Mouse (Mus musculus): ENCODE measurements around the gene Cyb5r3. TPM values are rescaled to one million over a fixed set of nuclear protein-coding genes. Genes with fewer than 3 reads are reported as not detected.
"Not testable (repeated sequence)": the region's sequence is repeated elsewhere in the genome, so short reads cannot be mapped to it uniquely, and the experiment has no call there.

Gene Cyb5r3
- total RNA-seq, 1 experiment from 2014 or later: 393 TPM

- DNase-seq: no peak
These were observed 21.7 kb downstream of the Cyb5r3 start for GRCm38 (mm10) chr15:83150694-83151093.

- DNase-seq: no peak
These were observed 22.3 kb downstream of the Cyb5r3 start for GRCm38 (mm10) chr15:83150073-83150442.

GRCm38 (mm10) chr15:83149196-83150072, 23.0 kb downstream of the Cyb5r3 start, which contains the start of gene Poldip3:
Gene Poldip3 (minus strand): TSS chr15:83149384.
- DNase-seq: peak; percentile 96

GRCm38 (mm10) chr15:83148801-83149195, 23.6 kb downstream of the Cyb5r3 start:
- DNase-seq: peak; percentile 73

- DNase-seq: no peak
These were observed 24.0 kb downstream of the Cyb5r3 start for GRCm38 (mm10) chr15:83148395-83148794.

GRCm38 (mm10) chr15:83145541-83145940, 26.9 kb downstream of the Cyb5r3 start:
- no peak for DNase-seq

- no peak for DNase-seq
These were observed 29.5 kb downstream of the Cyb5r3 start for GRCm38 (mm10) chr15:83142861-83143260.

GRCm38 (mm10) chr15:83135654-83136053, 36.7 kb downstream of the Cyb5r3 start:
- no peak for DNase-seq

GRCm38 (mm10) chr15:83134671-83135070, 37.7 kb downstream of the Cyb5r3 start:
- DNase-seq: no peak

- no peak for DNase-seq
These were observed 42.7 kb downstream of the Cyb5r3 start for GRCm38 (mm10) chr15:83129530-83130231.

GRCm38 (mm10) chr15:83127037-83127436, 45.4 kb downstream of the Cyb5r3 start:
- DNase-seq: not testable (repeated sequence)

- no peak for DNase-seq
These were observed 45.8 kb downstream of the Cyb5r3 start for GRCm38 (mm10) chr15:83126582-83126981.

- no peak for DNase-seq
These were observed 47.8 kb downstream of the Cyb5r3 start for GRCm38 (mm10) chr15:83124625-83125024.

GRCm38 (mm10) chr15:83122566-83123145, 49.7 kb downstream of the Cyb5r3 start, which contains the start of gene Rrp7a:
Gene Rrp7a (minus strand): TSS chr15:83122801.
- peak; percentile 96 for DNase-seq

GRCm38 (mm10) chr15:83121709-83122565, 50.5 kb downstream of the Cyb5r3 start:
- peak; percentile 47 for DNase-seq

- DNase-seq: peak; percentile 53
These were observed 54.0 kb downstream of the Cyb5r3 start for GRCm38 (mm10) chr15:83118360-83118759.

- DNase-seq: no peak
These were observed 57.3 kb downstream of the Cyb5r3 start for GRCm38 (mm10) chr15:83115071-83115470.

- no peak for DNase-seq
These were observed 58.3 kb downstream of the Cyb5r3 start for GRCm38 (mm10) chr15:83114106-83114505.

- DNase-seq: peak; percentile 82
These were observed 59.5 kb downstream of the Cyb5r3 start for GRCm38 (mm10) chr15:83112898-83113297.

- DNase-seq: no peak
These were observed 60.5 kb downstream of the Cyb5r3 start for GRCm38 (mm10) chr15:83111874-83112273.

GRCm38 (mm10) chr15:83111290-83111689, 61.1 kb downstream of the Cyb5r3 start:
- DNase-seq: no peak

GRCm38 (mm10) chr15:83107814-83108213, 64.6 kb downstream of the Cyb5r3 start:
- DNase-seq: no peak
